Mouse (Mus musculus) neutrophil, adult 5-6 weeks (primary cell): Measurements from ENCODE around the gene Hace1. TPM values are rescaled to one million over a fixed set of nuclear protein-coding genes. Genes with fewer than 3 reads are reported as not detected.
"Not testable (repeated sequence)": the region's sequence is repeated elsewhere in the genome, so short reads cannot be mapped to it uniquely, and the experiment has no call there.

Source experiments
- ATAC-seq: fragments of 151-379, 151-347 bp; 2 replicates; pipeline ENCODE4 v1.8.0; 2017; ENCODE audit warnings: mild to moderate bottlenecking, moderate TSS enrichment; ENCODE audit not compliant: insufficient number of reproducible peaks, poor library complexity, low FRiP score, severe bottlenecking; ENCODE audit errors: extremely low read depth
- total RNA-seq: library from RNA; stranded (forward); fragments of 200-1000 nt; gene quantifications from 2 replicates; pipeline ENCODE4 v1.2.3, GENCODE M21; 2017

The Hace1 gene
- total RNA-seq, result 11.9 and 13.3 TPM in 2 replicates

GRCm38 (mm10) chr10:45577731-45578297, at the start of gene Hace1:
Hace1 (plus strand) TSS chr10:45577829.
- peak; percentile 98 for ATAC-seq

- not testable (repeated sequence) for ATAC-seq
Measured at GRCm38 (mm10) chr10:45537334-45537733, 40.3 kb upstream of the Hace1 start.

GRCm38 (mm10) chr10:45542726-45543125, 34.9 kb upstream of the Hace1 start:
- no peak for ATAC-seq

GRCm38 (mm10) chr10:45546799-45547198, 30.8 kb upstream of the Hace1 start:
- ATAC-seq, result no peak

GRCm38 (mm10) chr10:45578298-45578821, 731 bp downstream of the Hace1 start:
- no peak for ATAC-seq

GRCm38 (mm10) chr10:45583310-45583709, 5.7 kb downstream of the Hace1 start:
- ATAC-seq, result no peak

- ATAC-seq, result no peak
Measured at GRCm38 (mm10) chr10:45583829-45584228, 6.2 kb downstream of the Hace1 start.

GRCm38 (mm10) chr10:45584311-45585102, 6.9 kb downstream of the Hace1 start:
- ATAC-seq, result no peak

GRCm38 (mm10) chr10:45605853-45606252, 28.2 kb downstream of the Hace1 start:
- no peak for ATAC-seq

GRCm38 (mm10) chr10:45610727-45611126, 33.1 kb downstream of the Hace1 start:
- ATAC-seq, result no peak

GRCm38 (mm10) chr10:45616012-45616411, 38.4 kb downstream of the Hace1 start:
- ATAC-seq, result no peak

GRCm38 (mm10) chr10:45619039-45619438, 41.4 kb downstream of the Hace1 start:
- ATAC-seq, result no peak

- ATAC-seq, result no peak
Measured at GRCm38 (mm10) chr10:45631995-45632394, 54.4 kb downstream of the Hace1 start.

GRCm38 (mm10) chr10:45632641-45633040, 55.0 kb downstream of the Hace1 start:
- ATAC-seq, result no peak

- ATAC-seq, result no peak
Measured at GRCm38 (mm10) chr10:45635201-45635600, 57.6 kb downstream of the Hace1 start.

GRCm38 (mm10) chr10:45639762-45640161, 62.1 kb downstream of the Hace1 start:
- ATAC-seq, result no peak

GRCm38 (mm10) chr10:45654026-45654425, 76.4 kb downstream of the Hace1 start:
- no peak for ATAC-seq

GRCm38 (mm10) chr10:45662015-45662414, 84.4 kb downstream of the Hace1 start:
- ATAC-seq, result no peak

- no peak for ATAC-seq
Measured at GRCm38 (mm10) chr10:45668266-45668665, 90.6 kb downstream of the Hace1 start.

- ATAC-seq, result no peak
Measured at GRCm38 (mm10) chr10:45676796-45677195, 99.2 kb downstream of the Hace1 start.
